Mouse (Mus musculus) bone marrow macrophage, adult 2 months (primary cell): Measurements from ENCODE around the gene Utp20.

Source experiments
- CTCF ChIP-seq: IDR thresholded peaks from 2 replicates; pipeline ENCODE4 v1.5.1; 2012; ENCODE audit warnings: low read depth, mild to moderate bottlenecking, low read length, moderate library complexity
- POLR2A ChIP-seq: IDR thresholded peaks from 2 replicates; pipeline ENCODE4 v1.6.1; 2012; ENCODE audit warnings: mild to moderate bottlenecking, low read depth, low read length, borderline replicate concordance

- TF ChIP-seq CTCF (no peak), POLR2A (no peak)
Measured at GRCm38 (mm10) chr10:88834227-88834626, 7.6 kb upstream of the Utp20 start.
